Mouse (Mus musculus) forebrain, embryonic 16.5 days (tissue): ENCODE data around the gene Ddhd1. TPM values are rescaled to one million over a fixed set of nuclear protein-coding genes. Genes with fewer than 3 reads are reported as not detected.

ENCODE experiments used
- ATAC-seq: fragments of 200-750 bp; cut with Nextera tagmentation; 2 replicates; pipeline ENCODE4 v1.8.0; 2017; ENCODE audit warnings: mild to moderate bottlenecking, moderate library complexity
- H3K27ac ChIP-seq: fragments of 300-500 bp; sonication (generic); 2 replicates; pipeline ENCODE4 v1.5.1; 2014; ENCODE audit warnings: low read length, control low read depth
- H3K27me3 ChIP-seq: fragments of 300-500 bp; sonication (generic); replicated peaks from 2 replicates; pipeline ENCODE4 v1.6.1; 2014; ENCODE audit warnings: low read length; ENCODE audit not compliant: control insufficient read depth, insufficient read depth
- H3K36me3 ChIP-seq: fragments of 300-500 bp; sonication (generic); 2 replicates; pipeline ENCODE4 v1.6.1; 2014; ENCODE audit not compliant: control insufficient read depth, insufficient read depth
- H3K4me1 ChIP-seq: fragments of 300-500 bp; sonication (generic); replicated peaks from 2 replicates; pipeline ENCODE4 v1.6.1; 2014; ENCODE audit warnings: low read length; ENCODE audit not compliant: control insufficient read depth, insufficient read depth
- H3K4me2 ChIP-seq: fragments of 300-500 bp; sonication (generic); 2 replicates; pipeline ENCODE4 v1.6.1; 2014; ENCODE audit warnings: mild to moderate bottlenecking, low read length, control low read depth
- H3K4me3 ChIP-seq: fragments of 300-500 bp; sonication (generic); replicated peaks from 2 replicates; pipeline ENCODE4 v1.5.1; 2014; ENCODE audit warnings: mild to moderate bottlenecking, low read length, control low read depth
- H3K9ac ChIP-seq: fragments of 300-500 bp; sonication (generic); replicated peaks from 2 replicates; pipeline ENCODE4 v1.6.1; 2014; ENCODE audit warnings: low read depth, low read length, control low read depth
- H3K9me3 ChIP-seq: fragments of 300-500 bp; sonication (generic); 2 replicates; pipeline ENCODE4 v1.6.1; 2016; ENCODE audit warnings: low read length; ENCODE audit not compliant: control insufficient read depth
- WGBS: fragments of 180-500 bp; shearing (Covaris S2); extraction: QIAGEN DNeasy Blood & Tissue Kit; methylation state at CpG from one replicate; pipeline ENCODE4 v1.1.7; 2014; 5-methylcytosine and 5-hydroxymethylcytosine counted together
- polyA plus RNA-seq: library from polyadenylated mRNA; unstranded; fragments of >200 nt; fragmentation: Nextera tagmentation; extraction: Ambion mirVana; gene quantifications from 2 replicates; pipeline ENCODE4 v1.2.1, GENCODE M21; 2015

Gene Ddhd1
- polyA plus RNA-seq, 1 experiment from 2014 or later = 18.2 TPM

GRCm38 (mm10) chr14:45632756-45633537 lies 25.0 kb downstream of the Ddhd1 start:
- Histone ChIP-seq H3K36me3 (no peaks in the 10 kb centered on the region), H3K4me3 (no peak overlapping the region), H3K27me3 (no peaks in the 10 kb centered on the region), H3K27ac (no peak overlapping the region), H3K9me3 (no peaks in the 10 kb centered on the region), H3K4me1 (no peaks in the 10 kb centered on the region), H3K9ac (no peak overlapping the region), H3K4me2 (no peak overlapping the region)
- WGBS = 84% methylated on average over 4 of the region's 4 CpGs
- no peak for ATAC-seq

GRCm38 (mm10) chr14:45630544-45630943 lies 27.4 kb downstream of the Ddhd1 start:
- no peak overlapping the region for H3K4me3 ChIP-seq
- H3K27ac ChIP-seq = no peak overlapping the region
- no peaks in the 10 kb centered on the region for H3K36me3 ChIP-seq
- no peak for ATAC-seq
- H3K4me1 ChIP-seq = no peaks in the 10 kb centered on the region
- no peak overlapping the region for H3K9ac ChIP-seq
- WGBS = 86% methylated on average over 5 of the region's 5 CpGs
- H3K9me3 ChIP-seq = no peaks in the 10 kb centered on the region
- H3K4me2 ChIP-seq = no peak overlapping the region
- H3K27me3 ChIP-seq = no peaks in the 10 kb centered on the region

- no peak overlapping the region for H3K4me3 ChIP-seq
- H3K36me3 ChIP-seq = no peaks in the 10 kb centered on the region
- H3K4me1 ChIP-seq = no peaks in the 10 kb centered on the region
- no peak overlapping the region for H3K9ac ChIP-seq
- WGBS = 97% methylated on average over 1 of the region's 1 CpGs
- H3K27ac ChIP-seq = no peak overlapping the region
- H3K9me3 ChIP-seq = no peaks in the 10 kb centered on the region
- H3K27me3 ChIP-seq = no peaks in the 10 kb centered on the region
- H3K4me2 ChIP-seq = no peak overlapping the region
- ATAC-seq = no peak
Measured at GRCm38 (mm10) chr14:45629938-45630337, 28.0 kb downstream of the Ddhd1 start.

DNA sequence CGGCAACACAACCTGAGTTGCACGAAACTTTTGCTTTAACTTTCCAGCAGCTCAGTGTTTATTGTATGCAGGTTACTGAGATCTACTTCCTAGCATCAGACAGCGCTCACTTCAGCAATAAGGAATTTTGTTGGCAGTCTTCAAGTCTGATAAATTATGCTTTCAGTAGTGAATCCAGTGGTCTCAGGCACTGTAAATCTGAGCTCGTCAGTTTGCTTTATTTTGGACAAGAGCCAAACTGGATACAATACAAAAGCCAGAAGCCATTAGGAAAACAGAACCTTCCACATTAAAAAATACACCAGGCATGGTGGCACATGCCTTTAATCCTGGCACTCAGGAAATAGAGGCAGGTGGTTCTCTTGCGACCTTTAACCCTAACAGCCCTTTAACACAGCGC lies 39.6 kb downstream of the Ddhd1 start:
- ATAC-seq = peak; percentile 49; the same call in 1 of the 2 replicates
- no peaks in the 10 kb centered on the region for H3K9me3 ChIP-seq
- peaks cover 5% of the 10 kb centered on the region for H3K4me1 ChIP-seq
- no peak overlapping the region for H3K9ac ChIP-seq
- H3K4me3 ChIP-seq = no peak overlapping the region
- peaks cover 19% of the 10 kb centered on the region for H3K36me3 ChIP-seq
- H3K4me2 ChIP-seq = no peak overlapping the region
- H3K27ac ChIP-seq = no peak overlapping the region
- WGBS = 45% methylated on average over 6 of the region's 6 CpGs
- no peaks in the 10 kb centered on the region for H3K27me3 ChIP-seq

GRCm38 (mm10) chr14:45616526-45616925 lies 41.4 kb downstream of the Ddhd1 start:
- Histone ChIP-seq H3K9me3 (no peaks in the 10 kb centered on the region), H3K4me3 (no peak overlapping the region), H3K27ac (no peak overlapping the region), H3K9ac (no peak overlapping the region), H3K4me2 (no peak overlapping the region), H3K4me1 (peaks cover 5% of the 10 kb centered on the region), H3K36me3 (peaks cover 29% of the 10 kb centered on the region), H3K27me3 (no peaks in the 10 kb centered on the region)
- no peak for ATAC-seq
- WGBS = 96% methylated on average over 5 of the region's 5 CpGs

DNA sequence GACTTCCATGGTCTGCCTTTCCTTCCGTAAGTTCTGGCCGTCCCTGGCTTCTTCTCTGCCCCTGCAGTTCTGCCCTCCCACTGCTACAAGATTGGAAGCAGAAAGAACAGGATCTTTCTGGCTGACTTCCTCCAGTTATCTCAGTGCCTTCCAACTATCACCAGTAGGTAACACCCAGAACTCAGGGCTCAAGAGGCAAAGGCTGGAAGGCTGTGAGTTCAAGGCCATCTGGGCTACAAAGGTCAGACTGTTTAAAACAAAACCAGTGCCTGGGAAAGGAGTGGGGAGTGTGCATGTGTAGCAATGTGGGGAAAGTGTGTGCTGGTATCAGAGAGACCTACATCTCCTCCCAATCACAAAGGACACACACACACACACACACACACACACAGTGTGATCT lies 42.2 kb downstream of the Ddhd1 start:
- H3K9me3 ChIP-seq = no peaks in the 10 kb centered on the region
- H3K36me3 ChIP-seq = peaks cover 29% of the 10 kb centered on the region
- H3K9ac ChIP-seq = no peak overlapping the region
- no peak overlapping the region for H3K27ac ChIP-seq
- 91% methylated on average over 2 of the region's 2 CpGs for WGBS
- H3K27me3 ChIP-seq = no peaks in the 10 kb centered on the region
- ATAC-seq = no peak
- no peak overlapping the region for H3K4me2 ChIP-seq
- H3K4me3 ChIP-seq = no peak overlapping the region
- peaks cover 5% of the 10 kb centered on the region for H3K4me1 ChIP-seq

DNA sequence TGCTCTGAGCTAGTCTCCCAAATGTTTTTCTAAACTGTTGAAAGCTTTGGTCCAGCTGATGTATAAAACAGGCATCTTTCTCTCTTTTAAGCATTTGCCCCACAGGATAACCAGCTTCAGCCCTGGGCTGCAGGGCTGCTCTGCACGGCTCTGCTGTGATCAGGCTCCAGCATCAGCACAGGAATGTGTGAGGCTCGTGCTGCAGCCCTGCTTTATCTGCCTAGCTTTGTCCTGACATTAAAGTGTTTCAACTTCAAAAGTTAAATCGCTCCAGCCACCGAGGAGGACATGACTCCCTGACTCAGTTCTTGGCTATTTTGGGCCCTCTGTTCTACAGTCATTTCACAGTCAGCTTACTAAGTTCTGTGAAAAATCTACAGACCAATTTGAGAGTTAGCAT lies 43.1 kb downstream of the Ddhd1 start:
- Histone ChIP-seq H3K36me3 (peaks cover 29% of the 10 kb centered on the region), H3K4me3 (no peak overlapping the region), H3K4me1 (peaks cover 5% of the 10 kb centered on the region), H3K27ac (no peak overlapping the region), H3K27me3 (no peaks in the 10 kb centered on the region), H3K4me2 (no peak overlapping the region), H3K9ac (no peak overlapping the region), H3K9me3 (no peaks in the 10 kb centered on the region)
- no peak for ATAC-seq
- WGBS = 68% methylated on average over 4 of the region's 4 CpGs

DNA sequence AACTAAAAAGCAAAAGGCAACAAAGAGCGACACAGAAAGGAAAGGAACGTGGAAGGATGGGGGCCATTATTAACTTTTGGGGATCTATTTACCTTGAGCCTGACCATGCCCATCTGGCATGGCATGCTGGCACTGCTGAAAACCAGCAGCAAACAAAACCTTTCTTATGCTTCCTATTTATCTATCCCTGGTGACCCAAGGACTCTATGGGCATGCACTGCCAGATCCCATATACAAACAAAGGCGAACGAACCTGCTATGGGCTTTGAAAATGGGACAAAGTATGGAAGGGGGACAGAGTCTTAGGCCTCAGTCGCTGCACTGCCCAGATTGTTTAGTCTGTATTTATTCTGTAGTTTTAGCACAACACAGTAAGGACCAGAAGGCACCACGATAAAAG lies 43.5 kb downstream of the Ddhd1 start:
- ATAC-seq = no peak
- H3K9ac ChIP-seq = no peak overlapping the region
- no peaks in the 10 kb centered on the region for H3K27me3 ChIP-seq
- H3K27ac ChIP-seq = no peak overlapping the region
- H3K36me3 ChIP-seq = peaks cover 29% of the 10 kb centered on the region
- peaks cover 5% of the 10 kb centered on the region for H3K4me1 ChIP-seq
- no peaks in the 10 kb centered on the region for H3K9me3 ChIP-seq
- WGBS = 86% methylated on average over 6 of the region's 6 CpGs
- H3K4me2 ChIP-seq = no peak overlapping the region
- no peak overlapping the region for H3K4me3 ChIP-seq

- H3K36me3 ChIP-seq = peaks cover 29% of the 10 kb centered on the region
- no peak for ATAC-seq
- WGBS = 87% methylated on average over 7 of the region's 7 CpGs
Measured at GRCm38 (mm10) chr14:45611654-45612053, 46.3 kb downstream of the Ddhd1 start.

More at GRCm38 (mm10) chr14:45611654-45612053, 46.3 kb downstream of the Ddhd1 start:
- no peak overlapping the region for H3K27ac ChIP-seq
- no peak overlapping the region for H3K4me2 ChIP-seq
- H3K9me3 ChIP-seq = no peaks in the 10 kb centered on the region
- no peaks in the 10 kb centered on the region for H3K4me1 ChIP-seq
- H3K9ac ChIP-seq = no peak overlapping the region
- H3K4me3 ChIP-seq = no peak overlapping the region
- no peaks in the 10 kb centered on the region for H3K27me3 ChIP-seq
